Comparison of ENCODE assay signal across 8 mouse cellular contexts in genomic region chr12:16008763-16009515, GRCm38 (mm10).
DNase-seq lines count a peak whose midpoint lies in the region; ATAC-seq and TF ChIP-seq lines count a peak whose summit lies in the region.

No protein-coding gene starts in this region.

- no peak for TF ChIP-seq CTCF in E14TG2a.4 (conservative IDR thresholded peaks at IDR 0.05; ENCODE audit: low read length)

- WGBS in midbrain, embryonic 16.5 days, result 35% methylated on average over 3 of the region's 3 CpGs

- H3K27me3 ChIP-seq in E14TG2a.4 (ENCODE audit: insufficient read depth, low read length), result no peaks in the 10 kb centered on the region
- H3K27me3 ChIP-seq in midbrain, embryonic 16.5 days (ENCODE audit: control insufficient read depth, insufficient read depth, low read depth, low read length), result no peaks in the 10 kb centered on the region

- H3K4me2 ChIP-seq in midbrain, embryonic 16.5 days (ENCODE audit: low read length), result no peak overlapping the region

- DNase-seq in adrenal gland, adult 2 months, result peak; percentile 60
- DNase-seq in adrenal gland, postnatal 4 days (ENCODE audit: low spot score in 2 of 2), result no peak
- DNase-seq in heart, adult 9 months (ENCODE audit: low spot score in 2 of 2), result peak; percentile 77 to 86
- peak; percentile 73 for DNase-seq in kidney, postnatal 14 days
- DNase-seq in layer of hippocampus, adult 18-20 months (ENCODE audit: low spot score in 2 of 2), result no peak
- no peak for DNase-seq in cerebellum, adult 8-10 months

- no peak overlapping the region for H3K9ac ChIP-seq in midbrain, embryonic 16.5 days (ENCODE audit: low read depth, low read length)

- peaks cover 60% of the 10 kb centered on the region for H3K4me1 ChIP-seq in E14TG2a.4 (replicated peaks; ENCODE audit: low read depth, low read length)
- H3K4me1 ChIP-seq in midbrain, embryonic 16.5 days (ENCODE audit: control insufficient read depth, insufficient read depth, low read length), result 0 out of 2 replicates have a peak, but pooled peaks cover 4% of the 10 kb centered on the region

- peaks cover 5% of the 10 kb centered on the region; the same call in 1 of the 2 replicates for H3K9me3 ChIP-seq in E14TG2a.4 (ENCODE audit: low read length)
- no peaks in the 10 kb centered on the region for H3K9me3 ChIP-seq in midbrain, embryonic 16.5 days (replicated peaks; ENCODE audit: control insufficient read depth, low read length, poor library complexity, severe bottlenecking)

- no peak overlapping the region for H3K27ac ChIP-seq in midbrain, embryonic 16.5 days (ENCODE audit: low read length)

- 0 out of 2 replicates have a peak, but pooled peaks have one; percentile 36 for ATAC-seq in midbrain, embryonic 16.5 days

- no peaks in the 10 kb centered on the region for H3K36me3 ChIP-seq in E14TG2a.4 (ENCODE audit: insufficient read depth, low read length)
- H3K36me3 ChIP-seq in midbrain, embryonic 16.5 days (ENCODE audit: control insufficient read depth, insufficient read depth, low read length), result no peaks in the 10 kb centered on the region

- peak overlapping the region; percentile 39 for H3K4me3 ChIP-seq in E14TG2a.4 (replicated peaks; ENCODE audit: low read length)
- no peak overlapping the region for H3K4me3 ChIP-seq in midbrain, embryonic 16.5 days (ENCODE audit: low read depth, low read length)

Comparison
In these comparisons a context has a peak if more than half of its experiments do, and no peak if none do; other contexts are left out.
1. DNase-seq: peak in adrenal gland, adult 2 months (single experiment), heart, adult 9 months (2 of 2) and kidney, postnatal 14 days (single experiment); none in adrenal gland, postnatal 4 days (0 of 2), layer of hippocampus, adult 18-20 months (0 of 2) and cerebellum, adult 8-10 months (single experiment).